Mouse (Mus musculus): ENCODE data around the gene Parp12. TPM values are rescaled to one million over a fixed set of nuclear protein-coding genes. Genes with fewer than 3 reads are reported as not detected.

Parp12 gene
- polyA plus RNA-seq, 1 experiment from 2014 or later, result 7.4 TPM

GRCm38 (mm10) chr6:39074186-39074585 is 44.0 kb downstream of the Parp12 start:
- Histone ChIP-seq H3K4me1 (ENCODE audit: insufficient read depth) (no peaks in the 10 kb centered on the region), H3K9me3 (ENCODE audit: low read depth, low read length) (no peaks in the 10 kb centered on the region), H3K36me3 (ENCODE audit: insufficient read depth) (no peaks in the 10 kb centered on the region), H3K27me3 (ENCODE audit: insufficient read depth, low read length) (no peaks in the 10 kb centered on the region), H3K9ac (no peak overlapping the region), H3K4me2 (no peak overlapping the region), H3K27ac (ENCODE audit: low read depth) (no peak overlapping the region), H3K4me3 (ENCODE audit: low read depth, low read length) (no peak overlapping the region)
- no peak for ATAC-seq (ENCODE audit: insufficient read depth)
- no peak for DNase-seq
- no peak for TF ChIP-seq CTCF (IDR thresholded peaks at IDR 0.05; ENCODE audit: low read depth)

DNA sequence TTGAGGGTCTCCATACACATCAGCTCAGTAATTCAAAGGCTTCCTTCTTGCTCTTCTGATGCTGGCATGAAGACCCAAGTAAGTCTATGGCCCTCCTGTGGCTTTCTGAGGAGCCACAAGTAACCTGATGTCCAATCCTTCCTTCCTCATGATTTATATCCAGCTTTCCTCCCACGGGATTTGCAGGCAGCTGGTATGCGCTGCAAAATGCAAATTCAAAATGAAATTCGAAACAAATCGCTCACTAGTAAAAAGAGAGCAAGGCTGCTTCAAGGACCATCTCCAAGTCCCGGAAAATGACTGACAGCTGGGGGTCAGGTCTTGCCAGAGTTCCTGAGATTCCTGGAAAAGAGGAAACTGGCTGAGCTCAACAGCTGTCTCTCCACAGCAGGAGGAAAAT is 45.5 kb downstream of the Parp12 start:
- no peaks in the 10 kb centered on the region for H3K27me3 ChIP-seq (ENCODE audit: insufficient read depth, low read length)
- no peaks in the 10 kb centered on the region for H3K4me1 ChIP-seq (ENCODE audit: insufficient read depth)
- no peaks in the 10 kb centered on the region for H3K9me3 ChIP-seq (ENCODE audit: low read depth, low read length)
- no peak for ATAC-seq (ENCODE audit: insufficient read depth)
- WGBS, result 47% methylated on average over 5 of the region's 5 CpGs
- no peak overlapping the region for H3K27ac ChIP-seq (ENCODE audit: low read depth)
- no peak overlapping the region for H3K9ac ChIP-seq
- H3K4me3 ChIP-seq (ENCODE audit: low read depth, low read length), result no peak overlapping the region
- H3K36me3 ChIP-seq (ENCODE audit: insufficient read depth), result no peaks in the 10 kb centered on the region
- no peak overlapping the region for H3K4me2 ChIP-seq
- no peak for TF ChIP-seq CTCF (IDR thresholded peaks at IDR 0.05; ENCODE audit: low read depth)
- DNase-seq, result no peak

DNA sequence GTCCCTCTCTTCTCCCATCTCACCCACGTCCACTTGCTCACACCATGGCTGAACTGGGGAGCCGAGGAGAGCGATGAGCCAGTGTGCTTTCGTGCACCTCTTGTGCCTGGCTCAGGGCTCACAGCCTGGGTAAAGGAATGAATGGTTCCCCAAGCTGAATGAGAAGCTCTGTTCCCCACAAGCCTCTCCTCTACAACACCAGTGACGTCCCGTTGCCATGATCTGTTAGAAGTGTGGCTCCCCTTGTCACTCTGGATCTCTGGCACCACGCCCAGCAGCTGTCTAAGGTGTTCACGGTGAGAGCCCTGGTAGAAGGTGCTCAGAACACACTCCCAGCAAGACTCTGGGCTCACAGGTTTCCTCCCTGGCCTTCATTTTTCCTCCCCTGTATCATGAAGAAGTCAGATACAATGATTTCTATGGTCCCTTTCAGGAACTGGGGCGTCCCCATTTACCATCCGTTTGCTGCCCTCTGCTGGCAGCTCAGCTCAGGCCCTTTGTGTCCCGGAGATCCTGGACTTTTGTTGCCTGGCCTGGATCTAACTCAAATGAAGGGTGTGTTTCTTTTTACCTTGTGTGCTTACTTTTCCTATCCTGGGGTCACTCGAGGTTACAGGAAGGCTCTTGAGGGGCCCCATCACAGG is 51.1 kb downstream of the Parp12 start:
- ATAC-seq (ENCODE audit: insufficient read depth) (peak; percentile 74), DNase-seq (peak; percentile 95)
- no peaks in the 10 kb centered on the region for H3K27me3 ChIP-seq (ENCODE audit: insufficient read depth, low read length)
- no peaks in the 10 kb centered on the region for H3K36me3 ChIP-seq (ENCODE audit: insufficient read depth)
- H3K4me1 ChIP-seq (ENCODE audit: insufficient read depth), result no peaks in the 10 kb centered on the region
- WGBS, result 35% methylated on average over 12 of the region's 12 CpGs
- peak; percentile 91 for TF ChIP-seq CTCF (IDR thresholded peaks at IDR 0.05; ENCODE audit: low read depth)
- H3K27ac ChIP-seq (ENCODE audit: low read depth), result no peak overlapping the region
- no peak overlapping the region for H3K9ac ChIP-seq
- no peak overlapping the region for H3K4me3 ChIP-seq (ENCODE audit: low read depth, low read length)
- no peak overlapping the region for H3K4me2 ChIP-seq
- H3K9me3 ChIP-seq (ENCODE audit: low read depth, low read length), result no peaks in the 10 kb centered on the region

GRCm38 (mm10) chr6:39063541-39063940 is 54.6 kb downstream of the Parp12 start:
- ATAC-seq (ENCODE audit: insufficient read depth), result no peak

DNA sequence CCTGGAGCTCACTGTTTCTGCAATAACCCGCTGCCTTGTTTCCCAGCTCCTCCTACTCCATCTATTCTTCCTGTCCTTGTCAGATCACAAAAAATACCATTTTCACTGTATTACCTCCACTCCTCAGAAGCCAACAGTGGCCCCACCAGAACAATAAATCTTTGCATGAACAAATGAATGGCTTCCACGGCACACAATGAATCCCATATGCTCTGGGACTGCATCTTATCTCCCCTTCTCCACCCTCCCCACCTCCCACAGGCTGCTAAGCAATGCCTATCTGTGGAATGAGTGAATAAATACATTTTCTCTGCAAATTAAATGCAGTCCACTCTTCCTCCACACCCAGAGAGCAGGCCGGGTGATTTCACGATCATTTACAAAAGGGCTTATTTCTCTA is 57.0 kb downstream of the Parp12 start:
- WGBS, result 31% methylated on average over 4 of the region's 4 CpGs
- H3K9ac ChIP-seq, result no peak overlapping the region
- H3K4me3 ChIP-seq (ENCODE audit: low read depth, low read length), result no peak overlapping the region
- TF ChIP-seq CTCF (IDR thresholded peaks at IDR 0.05; ENCODE audit: low read depth), result no peak
- H3K9me3 ChIP-seq (ENCODE audit: low read depth, low read length), result no peaks in the 10 kb centered on the region
- H3K36me3 ChIP-seq (ENCODE audit: insufficient read depth), result no peaks in the 10 kb centered on the region
- no peaks in the 10 kb centered on the region for H3K27me3 ChIP-seq (ENCODE audit: insufficient read depth, low read length)
- no peak for DNase-seq
- ATAC-seq (ENCODE audit: insufficient read depth), result no peak
- no peak overlapping the region for H3K27ac ChIP-seq (ENCODE audit: low read depth)
- H3K4me2 ChIP-seq, result no peak overlapping the region
- H3K4me1 ChIP-seq (ENCODE audit: insufficient read depth), result peaks cover 9% of the 10 kb centered on the region; the same call in 1 of the 2 replicates

More at GRCm38 (mm10) chr6:39063541-39063940, 54.6 kb downstream of the Parp12 start:
- Histone ChIP-seq H3K27me3 (ENCODE audit: insufficient read depth, low read length) (no peaks in the 10 kb centered on the region), H3K4me2 (no peak overlapping the region), H3K9ac (no peak overlapping the region), H3K4me1 (ENCODE audit: insufficient read depth) (peaks cover 9% of the 10 kb centered on the region; the same call in 1 of the 2 replicates), H3K9me3 (ENCODE audit: low read depth, low read length) (no peaks in the 10 kb centered on the region), H3K36me3 (ENCODE audit: insufficient read depth) (no peaks in the 10 kb centered on the region), H3K4me3 (ENCODE audit: low read depth, low read length) (no peak overlapping the region), H3K27ac (ENCODE audit: low read depth) (no peak overlapping the region)
- no peak for TF ChIP-seq CTCF (IDR thresholded peaks at IDR 0.05; ENCODE audit: low read depth)
- DNase-seq, result no peak
- 55% methylated on average over 2 of the region's 2 CpGs for WGBS

GRCm38 (mm10) chr6:39059547-39060497 is 58.3 kb downstream of the Parp12 start:
- Histone ChIP-seq H3K4me3 (ENCODE audit: low read depth, low read length) (no peak overlapping the region), H3K9ac (no peak overlapping the region), H3K27me3 (ENCODE audit: insufficient read depth, low read length) (no peaks in the 10 kb centered on the region), H3K4me2 (no peak overlapping the region), H3K36me3 (ENCODE audit: insufficient read depth) (no peaks in the 10 kb centered on the region), H3K4me1 (ENCODE audit: insufficient read depth) (peaks cover 9% of the 10 kb centered on the region; the same call in 1 of the 2 replicates), H3K9me3 (ENCODE audit: low read depth, low read length) (no peaks in the 10 kb centered on the region), H3K27ac (ENCODE audit: low read depth) (no peak overlapping the region)
- peak; percentile 62; the same call in 1 of the 2 replicates for ATAC-seq (ENCODE audit: insufficient read depth)
- TF ChIP-seq CTCF (IDR thresholded peaks at IDR 0.05; ENCODE audit: low read depth), result no peak
- 16% methylated on average over 12 of the region's 12 CpGs for WGBS
- peak; percentile 51 for DNase-seq

GRCm38 (mm10) chr6:39058936-39059335 is 59.2 kb downstream of the Parp12 start:
- no peaks in the 10 kb centered on the region for H3K27me3 ChIP-seq (ENCODE audit: insufficient read depth, low read length)
- H3K4me2 ChIP-seq, result no peak overlapping the region
- no peak overlapping the region for H3K4me3 ChIP-seq (ENCODE audit: low read depth, low read length)
- H3K9me3 ChIP-seq (ENCODE audit: low read depth, low read length), result no peaks in the 10 kb centered on the region
- DNase-seq, result no peak
- H3K4me1 ChIP-seq (ENCODE audit: insufficient read depth), result peaks cover 9% of the 10 kb centered on the region; the same call in 1 of the 2 replicates
- ATAC-seq (ENCODE audit: insufficient read depth), result no peak
- H3K36me3 ChIP-seq (ENCODE audit: insufficient read depth), result no peaks in the 10 kb centered on the region
- 14% methylated on average over 3 of the region's 3 CpGs for WGBS
- H3K27ac ChIP-seq (ENCODE audit: low read depth), result no peak overlapping the region
- no peak for TF ChIP-seq CTCF (IDR thresholded peaks at IDR 0.05; ENCODE audit: low read depth)
- H3K9ac ChIP-seq, result no peak overlapping the region

Measured in lung, embryonic 14.5 days (tissue).